Mouse (Mus musculus) 3134 (cell line): ENCODE measurements around the gene Tenm2.

ENCODE experiments used
- DNase-seq: peaks from one replicate; pipeline ENCODE4 v3.0.0-alpha.2; 2011; ENCODE audit warnings: low spot score; ENCODE audit not compliant: insufficient read length; ENCODE audit errors: extremely low read depth

The Tenm2 gene

DNA sequence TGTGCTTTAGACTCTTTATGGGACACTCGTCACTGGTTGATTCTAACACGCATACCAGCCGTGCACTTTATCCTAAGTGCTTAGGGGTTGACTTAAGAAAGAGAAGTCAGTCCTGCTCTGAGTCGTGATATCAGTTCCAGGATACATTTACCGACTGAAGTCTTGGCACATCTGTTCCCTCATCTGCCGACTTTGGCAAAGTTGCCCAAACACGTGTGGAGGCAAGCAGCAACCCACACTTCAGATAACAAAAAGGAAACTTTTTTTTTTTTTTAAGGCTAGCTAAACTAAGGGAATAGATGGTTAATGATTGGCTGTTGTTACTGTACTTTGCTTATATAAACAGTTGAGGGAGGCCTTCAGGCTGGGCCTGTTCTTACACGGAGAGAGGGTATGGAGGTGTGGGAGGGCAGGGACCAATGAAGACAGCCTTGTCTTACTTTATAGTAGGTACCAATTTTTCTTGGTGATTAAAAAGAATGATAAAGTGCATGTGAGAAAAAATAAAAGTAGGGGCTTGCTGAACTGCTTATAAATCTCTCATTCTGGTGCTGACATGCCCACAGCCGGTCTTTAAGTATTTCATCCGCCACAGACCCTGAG, 930.3 kb downstream of the Tenm2 start:
- DNase-seq = no peak

DNA sequence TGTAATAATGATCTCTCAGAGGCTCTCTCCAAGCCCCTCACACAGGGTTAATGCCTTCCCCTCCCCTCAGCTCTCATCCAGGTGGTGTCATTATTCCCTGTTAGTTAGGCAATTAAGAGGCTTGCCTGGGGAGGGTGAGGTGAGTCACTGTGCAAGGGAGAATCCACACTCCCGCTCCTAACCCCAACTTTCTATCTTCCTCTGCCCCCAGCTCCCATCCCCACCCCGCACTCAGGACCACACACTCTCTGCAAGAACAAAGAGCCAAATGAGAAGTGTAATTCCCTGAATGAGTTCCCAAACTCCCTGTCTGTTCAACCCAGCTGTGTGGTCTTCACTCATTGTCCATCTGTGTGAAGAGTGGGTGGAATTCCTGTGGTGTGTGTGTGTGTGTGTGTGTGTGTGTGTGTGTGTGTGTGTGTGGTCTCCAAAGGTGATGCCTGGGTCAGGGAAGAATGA, 932.8 kb downstream of the Tenm2 start:
- DNase-seq = no peak

DNA sequence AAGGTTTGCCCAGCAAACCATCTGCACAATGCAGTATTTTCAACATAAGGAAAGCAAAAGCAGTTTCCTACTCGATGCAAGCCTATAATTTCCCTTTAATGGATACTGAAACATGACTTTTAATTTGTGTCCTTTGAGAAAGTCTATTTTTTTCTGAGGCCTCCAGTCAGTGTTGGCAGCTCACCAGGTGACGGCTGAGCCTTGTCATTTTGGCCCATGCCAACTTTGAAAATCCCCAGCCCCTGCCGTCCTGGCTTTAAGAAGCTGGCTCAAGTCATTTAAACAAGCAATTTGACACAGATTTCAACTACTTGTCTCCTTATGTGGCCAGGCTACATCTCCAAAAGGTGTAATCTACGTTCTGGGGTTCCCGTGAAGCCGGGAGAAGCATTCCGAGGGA, 933.7 kb downstream of the Tenm2 start:
- DNase-seq = no peak

DNA sequence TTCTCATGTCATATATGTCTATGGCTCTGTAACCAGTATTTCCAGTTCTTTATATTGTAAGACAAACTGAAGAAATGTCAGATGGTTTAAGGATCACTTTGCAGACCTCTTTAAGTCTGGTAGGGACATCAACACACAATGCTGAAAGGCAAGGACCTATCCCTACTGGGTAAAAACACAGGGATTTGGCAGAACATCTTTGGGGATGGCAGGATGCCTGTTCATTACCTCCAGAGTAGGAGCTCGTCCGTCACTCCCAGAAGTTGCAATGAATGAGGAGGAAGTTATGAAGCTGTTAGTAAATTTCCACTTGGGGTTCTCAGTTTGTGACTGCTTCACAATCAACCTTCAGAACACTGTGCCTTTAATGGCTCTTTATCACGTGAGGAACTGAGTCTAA, 939.2 kb downstream of the Tenm2 start:
- DNase-seq = no peak

DNA sequence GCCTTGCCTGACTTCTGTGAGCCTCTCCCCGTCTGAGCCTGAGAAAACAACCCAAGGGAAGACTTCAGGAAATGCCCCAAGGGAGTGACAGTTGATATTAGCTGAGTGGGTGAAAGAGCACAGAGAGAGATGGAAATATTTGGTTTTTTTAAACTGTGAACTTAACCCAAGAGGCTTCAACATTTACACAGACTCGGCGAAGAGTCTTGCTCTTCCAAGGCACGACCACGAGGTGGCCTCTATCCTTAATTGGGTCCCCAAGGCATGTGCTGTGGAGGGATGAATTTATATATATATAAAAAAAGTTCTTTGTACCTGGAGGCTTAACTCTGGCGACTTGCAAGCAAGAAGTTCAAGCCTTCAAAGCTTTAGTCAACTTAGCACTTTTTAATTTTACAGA, 943.6 kb downstream of the Tenm2 start:
- no peak for DNase-seq

DNA sequence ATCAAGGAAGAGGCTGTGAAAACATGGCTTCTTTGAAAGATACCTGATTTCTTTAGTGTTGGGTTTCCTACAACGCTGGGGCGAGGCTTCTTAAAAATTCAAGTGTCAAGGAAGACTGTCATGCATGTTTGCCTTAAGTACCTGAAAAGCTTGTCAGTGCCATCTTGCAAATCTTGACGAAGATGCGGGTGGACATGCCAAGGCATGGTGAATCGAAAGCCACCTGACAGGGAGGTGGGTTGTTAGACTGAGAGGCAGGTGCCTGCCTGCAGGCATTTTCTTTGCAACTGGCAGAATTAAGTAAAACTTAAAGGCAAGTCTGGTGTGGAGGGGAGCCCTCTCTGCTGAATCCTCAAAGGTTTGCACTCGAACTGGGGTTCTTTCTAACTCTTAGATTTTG, 949.5 kb downstream of the Tenm2 start:
- no peak for DNase-seq

DNA sequence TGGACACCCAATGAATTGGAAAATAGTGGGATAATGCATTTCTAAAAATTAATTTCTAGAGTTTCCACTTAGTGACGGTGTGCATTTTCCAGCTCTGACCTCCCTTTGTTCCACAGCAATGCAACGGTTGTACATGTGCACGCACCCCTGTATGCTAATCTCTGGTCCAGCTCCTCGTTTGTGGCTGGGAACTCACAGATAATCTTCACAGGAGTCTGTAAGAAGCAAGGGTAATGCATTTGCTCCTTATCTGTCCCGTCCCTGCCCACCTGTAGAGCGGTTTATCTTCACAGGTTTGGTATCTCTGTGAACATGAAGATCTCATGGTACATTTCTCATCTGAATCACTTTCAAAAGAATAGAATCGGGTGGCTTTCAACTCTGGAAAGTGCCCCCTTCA, 955.2 kb downstream of the Tenm2 start:
- no peak for DNase-seq

DNA sequence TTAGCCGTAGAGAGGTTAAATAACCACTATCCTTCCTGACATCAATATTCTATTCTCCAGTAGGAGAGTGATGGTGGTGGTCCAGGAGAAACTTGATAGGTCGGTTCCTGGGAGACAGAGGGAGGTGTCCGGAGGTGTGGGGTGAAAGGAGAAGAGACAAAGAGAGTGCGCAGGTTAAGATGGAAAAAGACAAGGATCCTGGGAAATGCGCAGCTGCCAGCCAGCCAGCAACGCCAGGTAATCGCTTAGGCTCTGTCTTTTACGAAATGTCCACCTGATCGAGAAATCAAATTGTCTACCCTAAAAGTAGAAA, 957.9 kb downstream of the Tenm2 start:
- DNase-seq = no peak

DNA sequence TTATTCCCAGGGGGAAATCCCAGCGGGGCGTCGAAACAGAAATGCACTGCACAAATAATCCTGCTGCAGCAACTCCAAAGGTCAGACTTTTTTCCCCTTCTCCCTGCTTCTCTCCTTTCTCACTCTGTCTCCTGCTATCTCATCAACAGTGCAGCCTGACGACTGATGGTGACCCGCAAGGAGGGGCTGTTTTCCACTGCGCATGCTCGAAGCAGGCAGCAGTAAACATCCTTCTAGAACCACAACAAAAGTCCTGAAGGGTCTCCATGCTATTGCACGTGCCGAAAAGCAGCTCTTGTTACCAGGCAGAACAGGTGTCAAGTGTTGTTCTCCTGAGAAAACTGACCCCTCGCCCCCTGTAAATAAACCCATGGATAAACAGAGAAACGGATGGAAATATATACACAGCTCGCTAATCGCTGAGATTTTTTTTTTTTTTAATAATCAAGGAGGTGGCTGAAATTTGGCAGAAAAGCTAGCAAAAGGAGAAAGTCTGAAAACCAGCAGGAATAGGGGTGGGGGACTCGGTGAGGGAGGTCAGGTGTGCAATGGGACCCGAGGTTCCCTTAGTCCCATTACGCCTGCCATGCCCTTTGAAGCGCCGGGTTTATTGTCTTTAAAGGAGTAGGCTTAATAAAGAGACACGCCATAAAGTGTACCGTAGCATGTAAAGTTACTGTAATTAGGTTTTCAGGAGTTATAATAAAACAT, 958.4 kb downstream of the Tenm2 start:
- no peak for DNase-seq

DNA sequence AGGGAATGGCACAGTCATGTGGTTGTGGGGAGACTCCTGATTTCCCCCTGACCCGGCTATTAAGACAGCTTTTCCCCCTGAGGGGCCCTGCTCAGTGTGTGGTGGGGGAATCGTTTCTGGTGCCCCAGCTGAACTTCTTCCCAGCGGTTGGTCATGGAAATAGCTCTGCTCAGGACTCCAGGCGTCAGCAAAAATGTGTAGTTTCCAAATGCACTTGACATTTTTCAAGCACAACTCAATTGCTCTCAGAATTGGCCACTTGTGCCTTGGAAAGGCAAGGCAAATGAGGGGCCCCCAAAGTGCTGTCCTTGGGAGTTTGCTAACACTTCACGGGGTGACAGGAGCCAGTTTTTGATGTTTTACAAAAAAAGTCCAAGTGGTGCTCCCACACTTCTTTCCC, 959.7 kb downstream of the Tenm2 start:
- no peak for DNase-seq

DNA sequence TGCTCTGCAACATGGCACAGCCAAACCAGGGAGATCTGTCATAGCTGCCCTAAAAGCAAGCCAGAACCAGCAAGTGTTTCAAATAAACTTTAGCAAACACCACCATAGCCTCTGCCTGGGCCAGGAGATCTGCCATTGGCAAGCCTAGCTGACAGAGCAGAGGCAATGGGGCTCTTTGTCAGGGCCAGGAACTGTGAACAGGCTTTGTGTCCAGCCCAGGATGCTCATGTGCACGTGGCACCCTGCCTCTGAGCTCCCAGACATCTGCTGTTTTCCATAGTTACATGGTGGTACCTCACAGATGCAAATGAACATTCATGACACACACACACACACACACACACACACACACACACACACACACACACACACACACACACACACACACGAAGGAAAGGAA, 963.6 kb downstream of the Tenm2 start:
- DNase-seq = no peak

DNA sequence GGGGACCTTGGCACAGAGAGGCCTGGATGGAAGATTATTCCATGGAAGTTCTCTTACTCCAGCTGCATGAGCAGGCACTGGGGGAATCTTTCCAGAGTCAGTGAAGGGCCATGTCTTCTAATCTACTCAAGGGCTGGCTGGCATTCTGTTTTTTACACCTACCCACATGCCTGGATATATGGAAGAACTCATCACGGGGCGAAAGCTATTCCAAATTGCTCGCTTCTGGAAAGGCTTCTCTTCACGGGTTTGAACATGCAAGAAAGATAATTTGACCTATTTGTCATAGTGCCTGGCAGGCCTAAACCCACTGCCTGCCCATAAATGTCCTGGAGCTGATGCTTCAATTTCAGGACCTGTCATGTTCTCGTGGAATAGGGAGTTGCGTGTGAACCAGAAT, 965.8 kb downstream of the Tenm2 start:
- DNase-seq = no peak

DNA sequence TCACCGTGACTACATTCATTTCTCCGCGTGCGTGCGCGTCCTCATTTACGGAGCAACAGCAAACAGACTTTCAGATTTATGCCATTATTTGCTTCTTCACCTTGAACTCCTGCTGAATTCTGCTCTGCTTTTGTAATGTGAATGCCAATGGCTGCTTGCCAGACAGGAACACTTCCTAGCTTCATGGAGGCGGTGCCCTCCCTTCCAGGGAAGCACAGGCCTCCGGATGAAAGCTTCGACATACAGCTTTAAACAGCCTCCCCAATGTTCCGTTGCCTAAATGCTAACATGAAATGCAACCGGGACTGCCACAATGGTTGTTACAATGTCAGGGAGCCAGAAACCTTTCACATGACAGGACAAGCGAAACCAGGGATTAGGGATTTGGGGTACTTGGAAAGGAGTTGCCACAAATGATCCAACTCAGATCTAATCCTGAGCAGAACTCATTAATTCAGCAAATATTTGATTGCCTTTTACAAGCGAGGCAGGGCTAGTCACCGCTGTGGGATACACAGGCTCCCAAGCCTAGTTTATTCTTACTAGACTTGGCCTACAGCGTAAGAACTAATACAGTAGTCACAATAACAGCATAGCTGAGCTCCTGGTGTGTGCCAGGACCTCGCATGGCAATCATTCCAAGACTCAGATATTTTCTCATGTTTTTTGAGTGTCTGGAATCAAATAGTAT, 970.8 kb downstream of the Tenm2 start:
- DNase-seq = no peak

DNA sequence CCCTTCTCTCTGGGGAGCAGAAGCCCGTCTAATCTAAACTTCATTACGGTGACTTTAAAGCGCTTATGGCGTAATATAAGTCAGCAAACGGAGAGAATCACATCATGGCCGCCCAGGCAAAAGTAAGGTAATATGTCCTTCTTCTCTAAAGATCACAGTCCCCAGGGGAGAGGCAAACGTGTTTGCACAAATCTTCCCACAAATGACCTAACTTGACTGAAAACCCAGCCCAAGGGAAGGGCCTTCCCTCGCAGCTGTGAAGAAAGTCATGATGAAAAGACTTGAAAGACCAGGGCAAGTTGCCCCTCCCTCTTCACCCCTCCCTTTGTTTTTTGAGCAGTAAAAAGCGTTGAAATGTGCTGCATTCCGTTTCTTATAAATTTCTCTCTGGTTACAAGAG, 971.9 kb downstream of the Tenm2 start:
- DNase-seq = no peak

DNA sequence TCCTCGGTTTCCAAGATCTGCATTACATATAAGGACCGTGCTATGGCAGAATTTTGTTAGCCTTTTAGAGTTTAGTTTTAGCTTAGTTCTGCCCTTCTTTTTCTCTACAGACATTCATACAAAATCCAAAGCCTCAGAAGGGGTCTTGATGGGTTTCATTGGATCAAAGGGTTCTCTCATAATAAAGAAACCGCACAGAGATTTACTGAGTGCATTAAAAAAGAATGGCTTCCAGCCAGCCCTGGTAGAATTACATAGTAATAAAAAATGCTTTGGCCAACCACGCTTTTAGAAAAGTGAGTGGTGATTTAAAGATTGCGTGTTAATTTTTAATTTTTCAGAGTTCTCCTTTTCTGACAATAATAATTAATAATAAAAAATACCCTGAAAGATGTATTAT, 978.6 kb downstream of the Tenm2 start:
- no peak for DNase-seq

DNA sequence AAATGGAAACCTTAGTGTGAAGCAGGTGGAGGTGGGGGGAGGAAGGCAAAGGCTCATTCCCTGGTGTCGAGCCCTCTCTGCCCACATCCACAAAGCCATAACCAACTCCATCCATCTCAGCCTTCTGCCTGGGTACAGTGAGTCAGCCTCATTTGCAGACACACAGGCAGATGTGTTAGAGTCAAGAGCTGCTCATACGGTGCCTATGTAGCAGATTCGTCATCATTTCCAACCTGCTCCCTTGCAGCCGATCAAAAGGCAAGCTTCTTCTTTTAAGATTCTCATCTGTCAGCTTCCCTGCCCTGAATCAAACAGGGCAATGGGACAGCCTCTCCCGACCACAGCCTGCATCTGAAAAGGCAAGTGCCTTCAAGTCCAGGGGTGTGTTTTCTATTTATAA, 979.0 kb downstream of the Tenm2 start:
- DNase-seq = no peak

DNA sequence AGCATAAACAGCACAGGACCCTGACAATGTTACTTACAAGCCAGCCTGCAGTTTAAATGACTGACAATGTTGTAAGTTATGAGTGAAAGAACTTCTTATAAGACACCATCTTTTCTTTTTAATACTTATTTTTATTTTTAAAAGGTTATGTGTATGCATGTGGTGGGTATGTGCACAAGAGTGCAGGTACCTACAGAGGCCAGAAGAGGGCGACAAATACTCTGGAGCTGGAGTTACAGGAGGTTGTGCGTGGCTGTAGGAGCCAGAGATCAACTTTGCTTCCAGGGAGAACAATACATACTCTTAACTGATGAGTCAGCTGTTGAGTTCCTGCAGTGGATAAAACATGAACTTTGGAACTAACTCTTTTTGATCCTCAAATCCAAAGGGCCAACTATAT, 981.7 kb downstream of the Tenm2 start:
- no peak for DNase-seq

DNA sequence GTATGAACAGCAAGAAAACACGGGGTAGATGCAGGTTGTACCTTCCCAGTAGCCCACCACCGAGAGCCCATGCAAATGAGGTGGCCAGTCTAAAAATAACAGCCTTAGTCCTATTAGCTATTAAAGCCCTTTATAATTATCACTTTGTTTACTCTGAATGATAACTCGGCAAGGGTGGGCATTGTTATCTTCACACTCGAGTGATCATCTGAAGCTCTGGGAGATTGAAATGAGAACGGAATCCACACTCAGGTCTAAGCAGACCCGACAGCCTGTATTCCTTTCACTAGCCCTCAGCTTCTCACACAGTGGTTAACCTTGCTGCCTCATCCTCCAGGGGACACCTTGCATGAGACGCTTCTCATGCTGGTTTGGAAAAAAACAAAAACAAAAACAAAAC, 985.7 kb downstream of the Tenm2 start:
- DNase-seq = no peak

DNA sequence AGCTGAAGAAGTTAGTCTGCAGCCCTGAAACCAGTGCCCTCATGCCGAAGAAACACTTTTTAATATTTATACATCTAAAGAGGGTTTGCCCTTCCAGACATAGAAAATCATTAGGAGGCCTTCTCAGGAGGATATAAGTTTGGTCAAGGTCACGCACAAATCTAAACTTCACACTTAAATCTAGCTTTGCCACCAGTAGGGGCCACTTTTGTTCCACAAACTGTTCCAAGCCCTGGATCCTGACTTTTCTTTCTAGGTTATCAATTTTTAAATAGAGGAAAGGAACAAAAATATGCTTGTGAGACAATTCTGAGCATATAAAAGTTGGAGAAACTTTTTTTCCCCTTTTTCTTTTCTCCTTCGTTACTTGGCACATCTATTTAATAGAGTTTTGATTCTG, 989.6 kb downstream of the Tenm2 start:
- no peak for DNase-seq

DNA sequence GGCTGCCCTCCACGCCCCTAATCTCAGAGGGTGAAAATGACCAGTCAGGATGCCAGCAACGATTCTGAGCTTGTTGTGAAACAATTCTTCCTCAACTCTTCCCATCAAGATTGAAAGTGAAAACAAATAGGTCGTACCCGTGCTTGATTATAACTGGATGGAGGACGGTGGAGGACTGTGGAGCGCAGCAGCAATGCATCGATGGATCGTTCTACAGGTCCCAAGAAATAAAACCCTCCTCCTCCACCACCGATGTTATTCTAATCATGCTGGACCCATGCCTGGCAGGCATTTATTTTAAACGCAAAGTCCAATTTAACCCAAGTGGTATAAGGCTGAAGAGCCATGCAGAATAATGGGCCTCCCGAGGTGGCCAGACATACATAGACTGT, 991.3 kb downstream of the Tenm2 start:
- no peak for DNase-seq

DNA sequence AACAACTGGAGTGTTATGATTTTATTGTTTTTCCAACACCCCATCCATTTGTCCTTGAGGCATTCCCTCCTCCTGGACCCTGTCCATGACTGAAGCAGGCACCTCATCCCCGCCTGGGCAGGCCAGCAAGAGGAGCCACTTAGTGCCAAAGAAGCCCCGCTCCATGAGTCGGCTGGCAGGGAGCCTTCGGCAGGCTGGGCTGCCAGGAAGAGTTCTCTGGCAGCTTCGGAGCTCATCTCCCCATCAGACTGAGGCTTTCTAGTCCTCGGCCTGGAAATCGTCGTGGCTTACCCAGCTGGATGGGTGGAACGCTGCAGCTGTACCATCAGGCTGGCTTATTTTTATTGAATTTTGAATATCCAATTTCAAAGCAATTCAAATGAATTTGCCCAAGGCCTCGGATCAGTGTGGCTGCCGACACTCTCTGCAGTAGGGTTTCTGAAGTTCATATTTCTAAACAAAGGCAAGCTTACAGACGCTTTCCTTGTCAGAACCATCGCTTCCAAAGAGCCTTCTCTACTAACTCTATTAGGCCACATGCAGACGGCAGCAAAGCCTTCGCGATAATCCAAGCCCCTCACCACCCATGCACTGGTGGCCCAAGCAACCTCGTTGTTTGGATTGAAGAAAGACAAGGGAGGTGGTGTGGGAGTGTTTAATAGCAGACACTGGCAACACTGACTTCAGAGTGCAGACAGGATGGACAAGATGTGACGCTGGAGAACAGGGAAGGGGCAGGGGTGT, 991.8 kb downstream of the Tenm2 start:
- peak; percentile 3 for DNase-seq

DNA sequence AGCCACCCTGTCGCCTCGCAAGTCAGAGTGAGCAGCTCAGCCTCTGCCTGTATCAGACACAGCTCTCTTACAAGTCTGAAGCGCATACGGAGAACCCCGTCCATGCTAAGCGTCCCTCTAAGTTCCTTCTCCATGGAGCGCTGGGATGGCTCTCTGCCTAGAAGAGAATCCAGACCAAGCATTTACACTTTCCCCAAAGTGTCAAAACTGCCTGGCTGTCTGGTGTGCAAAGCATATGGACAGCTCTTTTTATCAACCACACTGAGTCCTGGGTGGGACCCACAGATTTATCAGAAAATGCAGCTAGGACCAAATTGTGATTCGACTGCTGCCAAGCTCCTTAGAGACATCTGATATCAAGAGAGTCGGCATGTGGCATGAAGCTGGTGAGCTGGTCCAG, 996.9 kb downstream of the Tenm2 start:
- no peak for DNase-seq
